Mouse (Mus musculus) activated CD4-positive, CD25-positive, alpha-beta regulatory T cell (primary cell): ENCODE data around the gene Nr1h3. TPM values are rescaled to one million over a fixed set of nuclear protein-coding genes. Genes with fewer than 3 reads are reported as not detected.

Experiments
- polyA plus RNA-seq, 2 experiments: library from polyadenylated mRNA; unstranded; fragments of 100-300 nt; shearing (Covaris generic); gene quantifications; one replicate each; pipeline ENCODE4 v1.2.1; 2017

The Nr1h3 gene
- 1 to 10 TPM; 2.8 to 3.9 TPM for polyA plus RNA-seq

GRCm38 (mm10) chr2:91202222-91202971 lies at the start of gene Nr1h3, which contains the start of gene Acp2:
Gene Nr1h3, minus strand, starts transcription at chr2:91202834.
Gene Acp2, plus strand, starts transcription at chr2:91202885.

GRCm38 (mm10) chr2:91236601-91237510 lies 34.2 kb upstream of the Nr1h3 start, which contains the start of gene Ddb2:
Gene Ddb2, minus strand, starts transcription at chr2:91236982.

GRCm38 (mm10) chr2:91183711-91184405 lies 18.8 kb downstream of the Nr1h3 start, which contains the start of gene Madd:
Gene Madd, minus strand, starts transcription at chr2:91183837.

Other genes starting within 250 kb of the Nr1h3 start
- gene Rapsn, start 167.2 kb downstream of the Nr1h3 start, polyA plus RNA-seq = 10 to 100 TPM in 1 of 2 experiments, 1 to 10 TPM in 1; 3.4 to 17.6 TPM
- 100 to 1,000 TPM; 283 to 308 TPM for gene Psmc3, start 148.8 kb downstream of the Nr1h3 start, polyA plus RNA-seq
- 10 to 100 TPM; 24.0 to 35.7 TPM for gene Slc39a13, start 132.4 kb downstream of the Nr1h3 start, polyA plus RNA-seq
- gene Spi1, start 120.4 kb downstream of the Nr1h3 start, polyA plus RNA-seq = 1 to 10 TPM; 2.5 to 7.1 TPM
- under 1 TPM; 0.05 to 0.12 TPM for gene Mybpc3, start 84.7 kb downstream of the Nr1h3 start, polyA plus RNA-seq
- 100 to 1,000 TPM in 1 of 2 experiments, 10 to 100 TPM in 1; 81.4 to 127 TPM for gene Madd, start 19.0 kb downstream of the Nr1h3 start, polyA plus RNA-seq
- 10 to 100 TPM; 12.4 to 14.5 TPM for gene Acp2, start 51 bp upstream of the Nr1h3 start, polyA plus RNA-seq
- 10 to 100 TPM; 69.9 to 75.5 TPM for gene Ddb2, start 34.1 kb upstream of the Nr1h3 start, polyA plus RNA-seq
- under 1 TPM; 0.29 to 0.49 TPM for gene Pacsin3, start 53.1 kb upstream of the Nr1h3 start, polyA plus RNA-seq
- 100 to 1,000 TPM in 1 of 2 experiments, 10 to 100 TPM in 1; 95.9 to 121 TPM for gene Arfgap2, start 62.1 kb upstream of the Nr1h3 start, polyA plus RNA-seq
- 10 to 100 TPM; 14.3 to 19.4 TPM for gene 1110051M20Rik, start 241.9 kb upstream of the Nr1h3 start, polyA plus RNA-seq